Mouse (Mus musculus): ENCODE data around the gene Muc13.

Muc13 gene

GRCm38 (mm10) chr16:33863208-33863751 lies 69.4 kb downstream of the Muc13 start:
- DNase-seq (ENCODE audit: extremely low spot score) = no peak
